Mouse (Mus musculus): Measurements from ENCODE around the gene Upk1a. TPM values are rescaled to one million over a fixed set of nuclear protein-coding genes. Genes with fewer than 3 reads are reported as not detected.

Upk1a gene
- polyA plus RNA-seq (2016; fragmentation: Nextera tagmentation; extraction: Ambion mirVana), result 0.75 and 0.85 TPM in 2 replicates

DNA sequence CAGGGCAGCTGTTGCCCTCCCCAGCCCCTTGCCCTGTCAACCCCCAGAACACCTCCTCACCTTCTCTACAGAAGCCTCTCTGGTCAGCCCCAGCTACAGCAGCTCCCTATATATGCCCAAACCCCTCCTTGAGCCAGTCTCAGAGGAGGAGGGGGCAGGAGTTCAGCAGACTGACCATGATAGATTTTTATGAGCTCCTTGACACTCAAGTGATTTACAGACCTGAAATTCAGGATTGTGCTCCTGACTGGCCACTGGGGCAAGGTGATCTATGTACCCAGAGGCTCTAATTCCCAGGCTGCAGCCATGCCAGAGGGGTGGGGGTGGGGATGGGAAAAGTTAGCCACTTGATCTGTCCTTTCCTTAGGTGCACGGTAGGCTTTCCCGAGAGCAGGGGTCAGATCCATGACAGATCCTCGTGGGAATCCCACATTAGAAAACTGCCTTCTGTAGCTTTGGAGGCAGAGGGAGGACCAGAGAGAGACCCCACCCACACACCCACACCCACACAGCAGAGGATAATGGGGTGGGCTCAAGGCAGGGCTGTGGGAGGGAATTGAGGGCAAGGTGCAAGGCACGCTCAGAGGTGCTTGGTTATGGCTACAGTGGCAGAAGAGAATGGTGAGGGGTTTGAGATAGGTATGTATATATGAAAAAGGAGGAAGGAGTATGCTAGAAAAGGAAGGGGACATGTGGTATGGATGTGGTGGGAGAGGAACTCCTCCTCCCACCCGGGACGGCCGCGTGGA, at the start of gene Upk1a:
TSS of gene Upk1a (minus strand) at position 194 of the 749 bp plus-strand sequence.
- 78% methylated on average over 8 of the region's 8 CpGs for WGBS
- H3K9me3 ChIP-seq, result no peaks in the 10 kb centered on the region
- no peaks in the 10 kb centered on the region for H3K4me1 ChIP-seq
- no peaks in the 10 kb centered on the region; the same call in 1 of the 2 replicates for H3K27me3 ChIP-seq
- no peak within 1 kb of the TSS for H3K27ac ChIP-seq (replicated peaks)
- peaks cover 26% of the 10 kb centered on the region for H3K36me3 ChIP-seq
- H3K9ac ChIP-seq (replicated peaks), result no peak within 1 kb of the TSS
- no peak for ATAC-seq (ENCODE audit: low FRiP score, low read depth)
- no peak within 1 kb of the TSS for H3K4me3 ChIP-seq
- H3K4me2 ChIP-seq (replicated peaks), result no peak within 1 kb of the TSS

DNA sequence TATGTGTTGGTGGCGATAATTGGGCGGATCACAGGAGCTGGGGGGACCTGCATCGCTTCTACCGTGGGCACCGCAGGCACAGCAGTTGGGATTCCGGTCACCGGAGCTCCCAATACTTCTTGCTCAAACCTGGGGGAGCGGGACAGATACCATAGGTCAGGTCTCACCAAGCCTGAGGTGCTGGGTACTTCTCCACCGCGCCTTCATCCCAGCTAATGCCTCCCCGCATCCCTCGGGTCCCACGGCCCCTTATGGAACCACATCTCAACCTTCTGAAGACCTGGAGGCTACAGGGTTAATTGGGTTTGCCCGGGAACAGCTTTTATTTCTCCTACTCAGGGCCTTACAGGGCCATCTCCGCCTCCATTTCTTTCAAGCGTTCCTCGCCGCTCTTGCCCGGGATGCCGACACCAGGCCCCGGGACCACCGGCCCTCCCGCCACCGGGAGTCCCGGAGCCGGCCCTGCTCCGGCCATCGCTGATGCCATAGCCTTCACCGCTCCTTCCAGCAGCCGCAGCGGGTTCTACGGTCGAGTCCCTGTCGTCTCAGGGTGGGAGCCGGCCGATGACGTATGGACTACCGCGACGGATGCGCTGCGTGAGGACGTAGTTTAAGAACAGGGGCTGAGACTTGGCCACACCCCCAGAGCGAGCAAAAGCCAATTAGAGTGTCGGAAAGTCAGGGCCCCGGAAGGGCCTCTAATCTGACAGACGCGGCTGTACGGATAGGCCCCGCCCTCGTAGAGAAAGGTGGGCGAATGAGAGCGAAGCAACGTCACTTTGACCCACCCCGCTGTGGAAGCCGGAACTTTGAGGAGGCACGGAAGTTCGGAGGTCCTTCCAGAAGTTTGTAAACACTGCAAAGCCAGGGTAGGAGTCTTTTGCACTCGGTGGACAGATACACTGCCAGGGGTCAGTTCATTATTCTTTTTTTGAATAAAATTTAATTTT, 37.2 kb upstream of the Upk1a start, which contains the start of gene Rbm42:
TSS of gene Rbm42 (minus strand) at position 727 of the 950 bp plus-strand sequence.
- Histone ChIP-seq H3K4me3 (peak within 1 kb of the TSS; percentile 87), H3K4me1 (peaks cover 7% of the 10 kb centered on the region), H3K27ac (replicated peaks) (peak within 1 kb of the TSS; percentile 67), H3K9ac (replicated peaks) (peak within 1 kb of the TSS; percentile 90), H3K36me3 (peaks cover 65% of the 10 kb centered on the region), H3K9me3 (no peaks in the 10 kb centered on the region), H3K27me3 (no peaks in the 10 kb centered on the region), H3K4me2 (replicated peaks) (peak within 1 kb of the TSS; percentile 96)
- ATAC-seq (ENCODE audit: low FRiP score, low read depth), result peak; percentile 99
- WGBS, result 2% methylated on average over 59 of the region's 59 CpGs

DNA sequence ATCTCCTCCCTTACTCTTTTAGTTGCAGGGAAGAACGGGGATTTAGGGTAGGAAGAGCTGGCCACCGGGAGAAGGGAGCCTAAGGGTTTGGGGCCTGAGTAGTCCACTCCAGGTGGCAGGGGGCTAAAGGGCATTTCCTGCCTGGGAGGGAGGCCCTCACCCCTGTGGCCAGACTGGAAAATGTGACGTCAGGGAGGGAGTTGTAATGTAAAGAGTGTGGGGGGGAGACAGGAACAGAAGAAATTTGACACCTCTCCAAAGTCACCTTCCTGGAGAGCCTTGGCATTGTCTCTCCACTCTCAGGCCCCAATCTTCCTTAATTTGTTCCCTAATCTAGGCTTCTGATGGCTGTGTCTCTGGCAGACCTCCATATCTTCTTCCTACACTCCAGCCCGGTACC, 26.4 kb upstream of the Upk1a start:
- 33% methylated on average over 4 of the region's 4 CpGs for WGBS
- Histone ChIP-seq H3K36me3 (peaks cover 39% of the 10 kb centered on the region), H3K27ac (replicated peaks) (no peak overlapping the region), H3K9me3 (no peaks in the 10 kb centered on the region), H3K9ac (replicated peaks) (no peak overlapping the region), H3K4me2 (replicated peaks) (no peak overlapping the region), H3K4me3 (no peak overlapping the region), H3K27me3 (peaks cover 44% of the 10 kb centered on the region), H3K4me1 (peaks cover 7% of the 10 kb centered on the region)
- no peak for ATAC-seq (ENCODE audit: low FRiP score, low read depth)

DNA sequence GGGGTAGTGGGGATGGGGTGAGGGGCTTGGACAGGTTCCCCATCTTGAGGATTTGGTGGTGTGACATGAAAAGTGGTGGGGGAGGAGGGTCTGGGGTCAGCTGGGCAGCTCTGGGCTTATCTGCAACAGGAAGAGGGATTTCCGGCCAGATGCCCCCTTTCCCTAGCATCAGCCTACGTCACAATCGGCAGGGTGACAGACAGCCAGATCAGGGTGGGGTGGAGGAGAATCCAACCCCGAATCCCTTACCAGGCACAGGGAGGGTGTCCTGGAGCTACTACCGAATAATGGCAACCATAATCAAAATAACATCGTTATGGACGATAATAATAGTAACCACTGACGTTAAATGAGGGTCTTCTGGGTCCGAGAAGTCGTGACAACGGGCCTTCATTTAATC, 23.7 kb upstream of the Upk1a start:
- 40% methylated on average over 11 of the region's 11 CpGs for WGBS
- peaks cover 7% of the 10 kb centered on the region for H3K4me1 ChIP-seq
- peaks cover 14% of the 10 kb centered on the region for H3K36me3 ChIP-seq
- no peak overlapping the region for H3K4me2 ChIP-seq (replicated peaks)
- H3K4me3 ChIP-seq, result no peak overlapping the region
- H3K9me3 ChIP-seq, result no peaks in the 10 kb centered on the region
- ATAC-seq (ENCODE audit: low FRiP score, low read depth), result no peak
- peaks cover 69% of the 10 kb centered on the region for H3K27me3 ChIP-seq
- H3K9ac ChIP-seq (replicated peaks), result no peak overlapping the region
- no peak overlapping the region for H3K27ac ChIP-seq (replicated peaks)

DNA sequence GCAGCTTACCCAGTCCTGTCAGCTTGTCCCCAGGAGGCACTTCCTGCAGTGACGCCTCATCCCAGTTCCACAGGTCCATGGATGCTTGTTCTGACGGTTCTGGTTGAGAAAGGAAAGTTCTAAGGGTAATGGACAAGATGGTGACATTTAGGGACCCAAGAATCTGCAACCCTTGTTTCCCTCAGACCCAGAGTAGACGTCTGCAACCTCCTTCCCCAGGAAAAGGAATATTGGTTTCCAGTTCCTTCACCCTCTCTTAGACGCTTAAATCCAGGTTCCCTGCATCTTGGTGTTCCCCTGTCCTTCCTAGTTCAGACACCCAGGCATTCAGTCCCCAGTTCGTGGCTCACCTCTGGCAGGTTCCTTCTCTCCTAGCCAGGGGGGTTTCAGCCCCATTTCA, 23.1 kb upstream of the Upk1a start, which contains the start of gene Etv2:
TSS of gene Etv2 (minus strand) at position 101 of the 400 bp plus-strand sequence.
- no peak for ATAC-seq (ENCODE audit: low FRiP score, low read depth)
- Histone ChIP-seq H3K9ac (replicated peaks) (no peak within 1 kb of the TSS), H3K4me2 (replicated peaks) (peak within 1 kb of the TSS; percentile 38), H3K4me3 (peak within 1 kb of the TSS; percentile 19), H3K27me3 (peaks cover 75% of the 10 kb centered on the region), H3K9me3 (no peaks in the 10 kb centered on the region), H3K36me3 (peaks cover 8% of the 10 kb centered on the region), H3K27ac (replicated peaks) (no peak within 1 kb of the TSS), H3K4me1 (peaks cover 7% of the 10 kb centered on the region)
- WGBS, result 2% methylated on average over 5 of the region's 5 CpGs

DNA sequence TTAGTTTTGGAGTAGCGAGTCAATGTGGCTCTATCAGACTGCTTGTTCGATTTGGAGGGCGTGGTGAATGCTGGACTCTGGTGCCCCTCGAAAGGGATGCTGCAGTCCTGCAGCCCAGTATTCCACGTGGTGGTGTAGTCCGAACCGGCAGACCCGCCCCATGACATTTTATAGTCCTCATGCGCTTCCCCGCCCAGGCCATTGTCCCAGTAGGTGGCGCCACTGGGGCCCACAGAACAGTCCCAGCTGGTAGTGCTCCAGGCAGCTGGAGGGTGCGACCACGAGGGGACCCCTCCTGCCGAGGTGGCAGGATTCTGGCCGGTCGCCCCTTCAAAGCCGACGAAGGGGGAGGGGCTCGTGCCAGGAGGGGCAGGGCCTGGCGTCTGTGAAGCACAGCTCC, 22.0 kb upstream of the Upk1a start:
- Histone ChIP-seq H3K36me3 (no peaks in the 10 kb centered on the region), H3K4me2 (replicated peaks) (peak overlapping the region; percentile 38), H3K9ac (replicated peaks) (no peak overlapping the region), H3K27me3 (peaks cover 83% of the 10 kb centered on the region), H3K4me1 (peaks cover 7% of the 10 kb centered on the region), H3K4me3 (peak overlapping the region; percentile 19), H3K9me3 (no peaks in the 10 kb centered on the region), H3K27ac (replicated peaks) (no peak overlapping the region)
- ATAC-seq (ENCODE audit: low FRiP score, low read depth), result 0 out of 2 replicates have a peak, but pooled peaks have one; percentile 54
- WGBS, result 2% methylated on average over 20 of the region's 20 CpGs

DNA sequence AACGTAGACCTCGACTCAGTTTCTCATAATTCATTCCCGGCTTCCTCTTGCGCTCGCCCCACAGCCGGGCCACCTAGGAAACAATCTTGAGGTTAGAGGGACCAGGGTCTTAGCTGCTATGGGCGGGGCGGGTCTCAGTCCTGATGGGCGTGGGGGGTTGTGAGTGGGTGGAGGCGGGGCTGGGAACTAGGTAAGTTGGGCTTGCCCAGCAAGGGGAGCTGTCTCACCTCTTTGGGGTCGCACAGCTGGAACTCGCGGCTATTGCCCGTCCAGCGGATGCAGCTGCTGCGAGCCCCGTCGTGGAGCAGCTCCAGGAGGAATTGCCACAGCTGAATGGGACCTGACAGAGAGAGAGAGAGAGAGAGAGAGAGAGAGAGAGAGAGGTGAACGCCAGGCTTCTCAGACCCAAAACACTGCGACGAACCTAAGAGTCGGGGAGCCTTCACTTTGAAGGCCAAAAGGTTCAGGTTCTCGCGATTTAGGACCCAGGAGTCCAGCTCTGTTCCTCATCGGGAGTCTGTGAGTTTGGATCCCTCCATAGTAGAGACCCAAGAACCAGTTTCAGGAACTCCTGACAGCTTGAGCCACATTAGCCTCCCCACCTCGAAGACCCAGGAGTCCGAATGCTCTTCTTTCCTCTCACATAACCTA, 21.2 kb upstream of the Upk1a start:
- 0 out of 2 replicates have a peak overlapping the region, but pooled peaks have one; percentile 5 for H3K4me2 ChIP-seq (replicated peaks)
- no peak overlapping the region for H3K27ac ChIP-seq (replicated peaks)
- no peak overlapping the region for H3K9ac ChIP-seq (replicated peaks)
- H3K36me3 ChIP-seq, result no peaks in the 10 kb centered on the region
- no peaks in the 10 kb centered on the region for H3K9me3 ChIP-seq
- H3K4me3 ChIP-seq, result no peak overlapping the region
- 6% methylated on average over 27 of the region's 27 CpGs for whole genome bisulfite sequencing
- H3K27me3 ChIP-seq, result peaks cover 86% of the 10 kb centered on the region
- ATAC-seq (ENCODE audit: low FRiP score, low read depth), result no peak
- H3K4me1 ChIP-seq, result peaks cover 7% of the 10 kb centered on the region

DNA sequence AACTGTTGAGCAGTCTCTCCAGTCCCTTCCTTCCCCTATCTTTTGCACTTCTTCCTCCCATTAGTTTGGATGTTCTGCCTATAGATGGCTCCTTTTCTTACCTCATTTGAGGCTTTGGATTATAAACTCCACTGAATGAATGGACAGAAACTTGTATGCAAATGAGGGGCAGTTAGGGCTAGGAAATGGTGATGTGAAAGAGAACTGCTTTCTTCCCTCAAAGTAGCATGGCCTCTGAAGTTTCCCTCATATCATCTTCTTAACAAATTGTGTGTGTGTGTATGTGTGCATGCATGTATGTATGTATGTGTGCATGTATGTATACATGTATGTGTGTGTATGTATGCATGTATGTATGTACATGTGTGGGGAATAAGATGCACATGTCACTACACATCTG, 16.4 kb upstream of the Upk1a start:
- Histone ChIP-seq H3K9ac (replicated peaks) (no peak overlapping the region), H3K27me3 (peaks cover 45% of the 10 kb centered on the region), H3K4me2 (replicated peaks) (no peak overlapping the region), H3K4me3 (no peak overlapping the region), H3K27ac (replicated peaks) (no peak overlapping the region), H3K9me3 (no peaks in the 10 kb centered on the region), H3K4me1 (peaks cover 12% of the 10 kb centered on the region), H3K36me3 (peaks cover 4% of the 10 kb centered on the region)
- ATAC-seq (ENCODE audit: low FRiP score, low read depth), result no peak

DNA sequence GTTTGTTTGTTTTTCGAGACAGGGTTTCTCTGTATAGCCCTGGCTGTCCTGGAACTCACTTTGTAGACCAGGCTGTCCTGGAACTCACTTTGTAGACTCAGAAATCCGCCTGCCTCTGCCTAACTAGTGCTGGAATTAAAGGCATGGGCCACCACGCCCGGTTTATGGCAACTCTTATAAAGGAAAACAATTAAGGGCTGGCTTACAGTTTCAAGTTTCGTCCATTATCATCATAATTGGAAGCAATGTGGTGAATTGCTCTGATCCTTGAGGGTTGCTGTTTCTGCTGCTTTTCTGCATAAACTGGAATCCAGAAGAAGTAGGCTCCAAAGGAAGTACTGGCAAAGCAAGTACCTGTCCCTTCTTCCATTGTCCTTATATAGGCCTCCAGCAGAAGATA, 14.0 kb upstream of the Upk1a start:
- Histone ChIP-seq H3K27me3 (peaks cover 23% of the 10 kb centered on the region), H3K36me3 (peaks cover 28% of the 10 kb centered on the region), H3K9ac (replicated peaks) (no peak overlapping the region), H3K4me2 (replicated peaks) (peak overlapping the region; percentile 95; the same call in 1 of the 2 replicates), H3K27ac (replicated peaks) (no peak overlapping the region), H3K4me1 (peaks cover 12% of the 10 kb centered on the region), H3K9me3 (no peaks in the 10 kb centered on the region), H3K4me3 (no peak overlapping the region)
- WGBS, result 87% methylated on average over 5 of the region's 5 CpGs
- 0 out of 2 replicates have a peak, but pooled peaks have one; percentile 4 for ATAC-seq (ENCODE audit: low FRiP score, low read depth)

DNA sequence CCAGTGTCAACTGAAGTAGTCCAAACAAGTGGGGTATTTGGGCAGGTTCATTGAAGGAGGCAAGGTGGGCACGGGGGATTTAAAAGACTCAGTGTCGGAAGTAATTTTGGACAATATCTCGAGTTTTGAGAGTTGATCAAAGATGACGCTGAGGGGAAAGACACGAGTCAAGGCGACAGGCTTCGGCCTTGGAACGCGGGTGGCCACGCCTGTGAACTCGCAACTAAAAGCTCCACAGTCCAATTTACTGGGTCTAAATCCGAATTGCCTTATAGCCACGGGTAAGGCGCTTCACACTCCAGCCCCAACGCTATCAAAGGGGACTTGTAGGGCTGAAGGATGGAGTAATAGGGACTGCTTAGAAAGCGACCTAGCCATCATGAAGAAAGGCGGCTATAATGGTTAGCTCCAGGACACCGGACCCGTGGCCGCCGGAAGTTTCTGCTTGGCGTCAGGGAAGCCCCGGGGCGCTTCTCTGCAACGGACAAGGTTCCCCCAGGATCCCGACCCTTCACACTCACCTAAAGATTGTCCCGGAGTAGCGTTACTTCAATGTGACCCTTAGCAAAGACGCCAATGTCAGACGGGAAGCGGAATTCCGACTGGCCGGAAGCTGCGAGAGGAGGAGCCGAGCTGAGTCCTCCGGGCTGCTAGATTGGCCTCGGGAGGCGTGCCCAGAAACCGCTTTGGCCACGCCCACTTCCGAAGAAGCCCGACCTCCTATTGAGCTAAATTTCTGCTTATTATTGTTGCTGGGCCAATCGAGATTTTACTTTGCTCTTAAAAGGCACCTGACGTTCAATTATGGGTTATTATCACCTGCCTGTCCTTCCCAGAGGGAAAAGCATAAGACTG, 13.1 kb upstream of the Upk1a start, which contains the start of gene Cox6b1:
TSS of gene Cox6b1 (minus strand) at position 622 of the 855 bp plus-strand sequence.
- peak within 1 kb of the TSS; percentile 80 for H3K9ac ChIP-seq (replicated peaks)
- H3K27me3 ChIP-seq, result peaks cover 15% of the 10 kb centered on the region
- no peaks in the 10 kb centered on the region for H3K9me3 ChIP-seq
- ATAC-seq (ENCODE audit: low FRiP score, low read depth), result peak; percentile 93
- H3K27ac ChIP-seq (replicated peaks), result 0 out of 2 replicates have a peak within 1 kb of the TSS, but pooled peaks have one; percentile 42
- 2% methylated on average over 44 of the region's 44 CpGs for WGBS
- peaks cover 12% of the 10 kb centered on the region for H3K4me1 ChIP-seq
- peaks cover 34% of the 10 kb centered on the region for H3K36me3 ChIP-seq
- peak within 1 kb of the TSS; percentile 95 for H3K4me2 ChIP-seq (replicated peaks)
- peak within 1 kb of the TSS; percentile 86 for H3K4me3 ChIP-seq

DNA sequence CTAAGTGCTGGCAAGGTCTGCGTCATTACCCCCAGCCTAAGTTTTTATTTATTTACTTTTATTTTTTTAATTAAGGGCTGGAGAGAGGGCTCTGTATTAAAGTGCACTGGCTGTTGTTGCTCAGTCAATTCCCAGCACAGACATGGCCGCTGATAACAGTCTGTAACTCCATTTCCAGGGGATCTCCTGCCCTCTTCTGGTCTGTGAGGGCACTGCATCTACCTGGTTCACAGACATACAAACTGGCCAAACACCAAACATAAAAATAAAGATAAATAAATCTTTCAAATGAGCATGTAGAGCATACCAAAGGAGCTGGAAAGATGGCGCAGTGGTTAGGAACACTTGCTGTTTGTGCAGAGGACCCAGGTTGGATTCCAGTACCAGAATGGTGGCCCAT, 6.6 kb upstream of the Upk1a start:
- no peaks in the 10 kb centered on the region for H3K4me1 ChIP-seq
- H3K9ac ChIP-seq (replicated peaks), result no peak overlapping the region
- peaks cover 76% of the 10 kb centered on the region for H3K36me3 ChIP-seq
- no peak overlapping the region for H3K27ac ChIP-seq (replicated peaks)
- no peaks in the 10 kb centered on the region for H3K9me3 ChIP-seq
- no peaks in the 10 kb centered on the region for H3K27me3 ChIP-seq
- no peak overlapping the region for H3K4me2 ChIP-seq (replicated peaks)
- 88% methylated on average over 3 of the region's 3 CpGs for WGBS
- ATAC-seq (ENCODE audit: low FRiP score, low read depth), result no peak
- H3K4me3 ChIP-seq, result no peak overlapping the region

Measured in midbrain, embryonic 12.5 days (tissue).